Mouse (Mus musculus) embryonic facial prominence, embryonic 11.5 days (tissue): Measurements from ENCODE around the gene Glg1. TPM values are rescaled to one million over a fixed set of nuclear protein-coding genes. Genes with fewer than 3 reads are reported as not detected.

Experiments used
- ATAC-seq: fragments of 200-750 bp; cut with Nextera tagmentation; replicated peaks from 2 replicates; pipeline ENCODE4 v1.8.0; 2017; ENCODE audit warnings: low read depth; ENCODE audit not compliant: insufficient number of reproducible peaks, low FRiP score, low TSS enrichment
- DNase-seq: peaks from one replicate; pipeline ENCODE4 v3.0.0-alpha.2; 2015; ENCODE audit warnings: low spot score
- H3K27ac ChIP-seq: fragments of 300-500 bp; sonication (generic); replicated peaks from 2 replicates; pipeline ENCODE4 v1.5.1; 2014; ENCODE audit warnings: mild to moderate bottlenecking, low read depth, low read length, control low read depth
- H3K27me3 ChIP-seq: fragments of 300-500 bp; sonication (generic); 2 replicates; pipeline ENCODE4 v1.6.1; 2014; ENCODE audit warnings: mild to moderate bottlenecking, low read length, moderate library complexity, mixed read lengths; ENCODE audit not compliant: control insufficient read depth, insufficient read depth
- H3K36me3 ChIP-seq: fragments of 300-500 bp; sonication (generic); replicated peaks from 2 replicates; pipeline ENCODE4 v1.6.1; 2014; ENCODE audit warnings: low read depth, mild to moderate bottlenecking, low read length, moderate library complexity, mixed read lengths; ENCODE audit not compliant: control insufficient read depth, insufficient read depth
- H3K4me1 ChIP-seq: fragments of 300-500 bp; sonication (generic); 2 replicates; pipeline ENCODE4 v1.6.1; 2014; ENCODE audit warnings: low read length, mixed read lengths; ENCODE audit not compliant: control insufficient read depth, insufficient read depth
- H3K4me2 ChIP-seq: fragments of 300-500 bp; sonication (generic); 2 replicates; pipeline ENCODE4 v1.6.1; 2014; ENCODE audit warnings: low read depth, mild to moderate bottlenecking, control low read depth, low read length, moderate library complexity
- H3K4me3 ChIP-seq: fragments of 300-500 bp; sonication (generic); 2 replicates; pipeline ENCODE4 v1.5.1; 2014; ENCODE audit warnings: low read depth, low read length, control low read depth
- H3K9ac ChIP-seq: fragments of 300-500 bp; sonication (generic); replicated peaks from 2 replicates; pipeline ENCODE4 v1.6.1; 2014; ENCODE audit warnings: mild to moderate bottlenecking, control low read depth, low read length
- H3K9me3 ChIP-seq: fragments of 300-500 bp; sonication (generic); replicated peaks from 2 replicates; pipeline ENCODE4 v1.6.1; 2016; ENCODE audit warnings: mild to moderate bottlenecking, low read length, inconsistent platforms, mixed read lengths; ENCODE audit not compliant: control insufficient read depth
- WGBS: fragments of 180-500 bp; shearing (Covaris S2); extraction: QIAGEN DNeasy Blood & Tissue Kit; methylation state at CpG from one replicate; pipeline ENCODE4 v1.1.7; 2014; 5-methylcytosine and 5-hydroxymethylcytosine counted together
- polyA plus RNA-seq: library from polyadenylated mRNA; unstranded; fragments of >200 nt; fragmentation: Nextera tagmentation; extraction: Ambion mirVana; gene quantifications from 2 replicates; pipeline ENCODE4 v1.2.1, GENCODE M21; 2014

The Glg1 gene
- polyA plus RNA-seq, 1 experiment from 2014 or later: 75.6 TPM

- DNase-seq: no peak
These were observed 5.7 kb upstream of the Glg1 start for GRCm38 (mm10) chr8:111264693-111265220.

GRCm38 (mm10) chr8:111261981-111262381 lies 3.0 kb upstream of the Glg1 start:
- Histone ChIP-seq H3K4me2 (no peak overlapping the region), H3K4me3 (no peak overlapping the region), H3K27me3 (no peaks in the 10 kb centered on the region), H3K36me3 (no peaks in the 10 kb centered on the region), H3K9me3 (no peaks in the 10 kb centered on the region), H3K9ac (no peak overlapping the region), H3K27ac (no peak overlapping the region), H3K4me1 (no peaks in the 10 kb centered on the region)
- ATAC-seq (no peak), DNase-seq (no peak)
- 88% methylated on average over 4 of the region's 4 CpGs for WGBS

More at GRCm38 (mm10) chr8:111264693-111265220, 5.7 kb upstream of the Glg1 start:
- ATAC-seq: no peak
- Histone ChIP-seq H3K36me3 (no peaks in the 10 kb centered on the region), H3K4me2 (no peak overlapping the region), H3K9ac (no peak overlapping the region), H3K4me3 (no peak overlapping the region), H3K9me3 (no peaks in the 10 kb centered on the region), H3K27ac (no peak overlapping the region), H3K4me1 (no peaks in the 10 kb centered on the region), H3K27me3 (no peaks in the 10 kb centered on the region)
- WGBS: 73% methylated on average over 2 of the region's 2 CpGs

GRCm38 (mm10) chr8:111260251-111260650 lies 1.2 kb upstream of the Glg1 start:
- Histone ChIP-seq H3K27me3 (no peaks in the 10 kb centered on the region), H3K27ac (no peak overlapping the region), H3K4me1 (no peaks in the 10 kb centered on the region), H3K4me2 (no peak overlapping the region), H3K9me3 (no peaks in the 10 kb centered on the region), H3K9ac (no peak overlapping the region), H3K36me3 (no peaks in the 10 kb centered on the region), H3K4me3 (no peak overlapping the region)
- WGBS: 95% methylated on average over 5 of the region's 5 CpGs
- DNase-seq (no peak), ATAC-seq (no peak)

- H3K4me2 ChIP-seq: peak overlapping the region; percentile 64
- no peaks in the 10 kb centered on the region for H3K9me3 ChIP-seq
- H3K9ac ChIP-seq: peak overlapping the region; percentile 98
- H3K4me1 ChIP-seq: no peaks in the 10 kb centered on the region
- ATAC-seq (no peak), DNase-seq (no peak)
- peak overlapping the region; percentile 90 for H3K4me3 ChIP-seq
- H3K27me3 ChIP-seq: no peaks in the 10 kb centered on the region
- H3K27ac ChIP-seq: no peak overlapping the region
- WGBS: 11% methylated on average over 13 of the region's 13 CpGs
- no peaks in the 10 kb centered on the region for H3K36me3 ChIP-seq
These were observed 359 bp upstream of the Glg1 start for GRCm38 (mm10) chr8:111259408-111259741.

GRCm38 (mm10) chr8:111258010-111258630 lies 896 bp downstream of the Glg1 start:
- Histone ChIP-seq H3K9ac (peak overlapping the region; percentile 98), H3K4me3 (peak overlapping the region; percentile 90), H3K27ac (peak overlapping the region; percentile 96), H3K4me2 (peak overlapping the region; percentile 64), H3K9me3 (no peaks in the 10 kb centered on the region), H3K36me3 (no peaks in the 10 kb centered on the region), H3K27me3 (no peaks in the 10 kb centered on the region), H3K4me1 (no peaks in the 10 kb centered on the region)
- DNase-seq (peak; percentile 66), ATAC-seq (peak; percentile 53)
- 1% methylated on average over 26 of the region's 26 CpGs for WGBS

- DNase-seq: no peak
- H3K27me3 ChIP-seq: no peaks in the 10 kb centered on the region
These were observed 6.4 kb downstream of the Glg1 start for GRCm38 (mm10) chr8:111252487-111253112.

GRCm38 (mm10) chr8:111250111-111250510 lies 8.9 kb downstream of the Glg1 start:
- H3K27ac ChIP-seq: no peak overlapping the region
- H3K4me2 ChIP-seq: no peak overlapping the region
- H3K4me1 ChIP-seq: no peaks in the 10 kb centered on the region
- ATAC-seq: no peak
- DNase-seq: no peak
- no peak overlapping the region for H3K9ac ChIP-seq
- H3K4me3 ChIP-seq: no peak overlapping the region
- H3K36me3 ChIP-seq: no peaks in the 10 kb centered on the region
- H3K27me3 ChIP-seq: no peaks in the 10 kb centered on the region
- H3K9me3 ChIP-seq: no peaks in the 10 kb centered on the region
- 74% methylated on average over 2 of the region's 2 CpGs for WGBS

More at GRCm38 (mm10) chr8:111252487-111253112, 6.4 kb downstream of the Glg1 start:
- no peak overlapping the region for H3K9ac ChIP-seq
- 87% methylated on average over 4 of the region's 4 CpGs for WGBS
- no peak overlapping the region for H3K27ac ChIP-seq
- no peaks in the 10 kb centered on the region for H3K36me3 ChIP-seq
- H3K4me2 ChIP-seq: no peak overlapping the region
- no peaks in the 10 kb centered on the region for H3K4me1 ChIP-seq
- no peak for ATAC-seq
- no peak overlapping the region for H3K4me3 ChIP-seq
- no peaks in the 10 kb centered on the region for H3K9me3 ChIP-seq

- H3K9ac ChIP-seq: no peak overlapping the region
- no peak overlapping the region for H3K4me3 ChIP-seq
- DNase-seq: no peak
- H3K9me3 ChIP-seq: no peaks in the 10 kb centered on the region
- no peaks in the 10 kb centered on the region for H3K36me3 ChIP-seq
- ATAC-seq: no peak
- no peaks in the 10 kb centered on the region for H3K27me3 ChIP-seq
- H3K4me1 ChIP-seq: no peaks in the 10 kb centered on the region
- H3K27ac ChIP-seq: no peak overlapping the region
- no peak overlapping the region for H3K4me2 ChIP-seq
These were observed 10.9 kb downstream of the Glg1 start for GRCm38 (mm10) chr8:111248136-111248535.
